Mouse (Mus musculus) kidney, postnatal 25 days (tissue): Measurements from ENCODE around the gene Mei1.
A peak's percentile ranks its signal among the peaks of the same experiment; 100 is the strongest.

Source experiments
- DNase-seq, 2 experiments: peaks; one replicate each; pipeline ENCODE4 v3.0.0; 2021; ENCODE audit warnings: mixed read lengths in 2 of 2

Mei1 gene

DNA sequence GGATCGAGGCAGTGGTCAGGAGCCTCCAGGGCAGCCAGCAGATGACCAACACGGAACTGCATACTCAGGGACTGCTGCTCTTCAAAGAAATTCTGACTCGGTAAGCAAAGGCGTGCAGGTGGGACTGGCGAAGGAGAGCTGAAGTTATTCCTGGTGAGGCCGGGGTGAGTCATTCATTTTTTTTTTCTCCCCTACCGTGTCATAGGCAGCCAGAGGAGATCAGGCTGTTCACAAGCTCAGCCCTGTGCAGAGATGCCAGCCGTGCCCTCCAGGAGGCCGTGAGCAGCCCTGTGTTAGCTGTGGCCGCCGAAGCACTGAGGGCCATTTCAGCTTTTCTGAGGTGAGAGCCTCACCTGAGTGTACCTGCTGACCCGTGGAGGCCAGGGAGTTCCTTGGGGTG lies 16.3 kb downstream of the Mei1 start:
- no peak for DNase-seq

DNA sequence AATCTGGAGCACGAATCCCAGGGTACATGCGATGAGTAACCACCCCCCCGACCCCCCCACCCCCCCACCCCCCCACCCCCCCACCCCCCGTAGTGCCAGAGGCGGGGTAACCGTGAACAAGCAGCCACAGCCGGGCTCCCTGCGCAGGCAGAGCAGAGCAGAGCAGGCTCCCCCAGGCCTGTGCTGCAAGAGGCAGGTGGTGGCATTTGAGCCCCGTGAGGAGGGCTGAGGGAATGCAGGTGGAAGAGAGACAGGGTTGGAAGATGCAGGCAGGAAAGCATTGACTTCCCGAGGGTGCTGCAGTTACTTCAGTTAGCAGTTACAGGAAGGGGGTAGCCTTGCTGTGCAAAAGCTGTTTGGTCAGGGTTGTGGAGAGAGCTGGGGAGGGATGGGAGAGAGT lies 17.5 kb downstream of the Mei1 start:
- DNase-seq = no peak

GRCm38 (mm10) chr15:82091061-82091460 lies 21.3 kb downstream of the Mei1 start:
- DNase-seq = no peak

DNA sequence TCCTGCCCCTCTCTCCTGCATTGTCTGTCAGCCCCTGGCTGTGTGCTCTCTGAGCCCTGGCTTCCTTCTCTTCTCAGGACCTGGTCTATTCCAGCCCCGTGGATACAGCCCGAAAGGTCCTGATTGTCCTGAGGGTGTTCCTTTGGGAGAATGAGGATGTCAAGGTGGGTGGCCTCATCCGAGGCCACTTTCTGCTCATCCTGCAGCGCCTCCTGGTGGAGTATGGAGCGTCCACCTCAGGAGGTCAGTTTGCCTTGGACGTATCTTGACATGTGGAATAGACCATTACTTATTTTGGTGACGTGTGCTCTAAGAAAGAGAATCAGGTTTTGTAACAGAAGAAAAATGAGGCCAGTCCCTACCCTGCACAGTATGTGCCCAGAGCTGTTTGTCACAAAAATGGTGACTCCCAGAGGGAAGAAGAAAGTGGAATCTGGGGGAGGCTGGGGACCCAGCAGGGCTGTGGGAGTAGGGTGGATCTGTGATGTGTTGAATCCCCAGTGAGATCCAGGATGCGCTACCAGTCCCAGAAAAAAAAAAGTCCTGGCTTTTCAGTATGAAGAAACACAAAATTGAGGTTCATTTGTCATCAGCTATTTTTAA lies 37.3 kb downstream of the Mei1 start:
- peak; percentile 46 to 72 for DNase-seq

DNA sequence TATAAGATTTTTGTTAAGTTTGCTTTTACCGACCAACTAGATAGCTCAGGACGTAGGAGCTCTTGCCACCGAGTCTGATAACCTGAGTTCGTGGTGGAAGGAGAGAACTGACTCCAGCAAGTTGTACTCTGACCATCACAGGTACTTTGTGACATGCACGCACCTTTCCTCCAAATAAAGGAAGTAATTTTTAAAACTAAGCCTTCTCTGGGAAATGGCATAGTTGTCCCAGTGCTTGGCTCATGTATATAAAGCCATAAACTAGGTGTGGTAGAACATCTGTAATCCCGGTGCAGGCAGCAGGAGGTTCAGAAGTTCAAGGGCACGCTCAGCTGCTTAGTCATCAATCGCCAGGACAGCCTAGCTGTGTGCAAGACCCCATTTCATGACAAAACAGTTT lies 50.7 kb downstream of the Mei1 start:
- DNase-seq = no peak

GRCm38 (mm10) chr15:82126690-82127089 lies 56.9 kb downstream of the Mei1 start:
- DNase-seq = peak in 1 of 2 experiments; percentile 6

- DNase-seq = peak; percentile 96 to 97
Observed at GRCm38 (mm10) chr15:82127426-82128374, 57.9 kb downstream of the Mei1 start, which contains the start of gene Ccdc134. Gene Ccdc134 (plus strand): TSS chr15:82127922.

DNA sequence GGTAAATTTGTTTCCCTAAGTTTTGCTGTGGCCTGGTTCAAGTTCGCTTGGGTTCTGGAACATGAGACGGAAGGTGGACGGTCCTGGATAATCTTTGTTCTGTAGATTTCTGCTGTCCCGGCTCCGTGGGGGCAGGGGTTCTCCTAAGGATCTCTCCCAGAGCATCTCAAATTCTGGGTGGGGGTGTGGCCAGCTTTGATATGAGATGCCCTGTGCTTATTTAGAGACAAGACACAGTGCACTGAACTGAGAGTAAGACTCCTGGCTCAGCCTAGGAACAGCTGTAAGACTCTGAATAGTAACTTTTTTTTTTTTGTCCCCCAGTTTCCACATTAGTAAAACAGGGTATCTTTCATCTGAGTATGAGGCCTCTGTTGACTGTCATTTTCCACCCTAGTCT lies 58.6 kb downstream of the Mei1 start:
- peak in 1 of 2 experiments; percentile 25 for DNase-seq

DNA sequence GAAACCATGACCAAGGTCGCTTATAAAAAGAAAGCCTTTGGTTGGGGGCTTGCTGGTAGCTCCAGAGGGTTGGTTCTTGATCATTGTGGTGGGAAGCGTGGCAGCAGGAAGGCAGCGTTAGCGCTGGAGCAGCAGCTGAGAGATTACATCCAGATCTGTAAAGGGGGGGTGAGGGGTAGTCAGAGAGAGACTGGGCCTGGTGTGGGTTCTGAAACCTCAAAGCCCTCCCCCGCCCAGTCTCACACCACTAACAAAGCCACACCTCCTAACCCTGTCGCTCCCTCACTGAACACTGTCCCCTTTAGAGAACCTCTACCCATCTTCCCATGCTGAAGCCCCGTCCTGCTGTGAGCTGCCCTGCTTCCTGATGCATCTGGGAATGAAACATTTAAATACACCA lies 60.8 kb downstream of the Mei1 start:
- DNase-seq = peak in 1 of 2 experiments; percentile 26

GRCm38 (mm10) chr15:82135372-82135771 lies 65.6 kb downstream of the Mei1 start:
- DNase-seq = peak in 1 of 2 experiments; percentile 18

GRCm38 (mm10) chr15:82138565-82138964 lies 68.8 kb downstream of the Mei1 start:
- peak; percentile 64 to 75 for DNase-seq

DNA sequence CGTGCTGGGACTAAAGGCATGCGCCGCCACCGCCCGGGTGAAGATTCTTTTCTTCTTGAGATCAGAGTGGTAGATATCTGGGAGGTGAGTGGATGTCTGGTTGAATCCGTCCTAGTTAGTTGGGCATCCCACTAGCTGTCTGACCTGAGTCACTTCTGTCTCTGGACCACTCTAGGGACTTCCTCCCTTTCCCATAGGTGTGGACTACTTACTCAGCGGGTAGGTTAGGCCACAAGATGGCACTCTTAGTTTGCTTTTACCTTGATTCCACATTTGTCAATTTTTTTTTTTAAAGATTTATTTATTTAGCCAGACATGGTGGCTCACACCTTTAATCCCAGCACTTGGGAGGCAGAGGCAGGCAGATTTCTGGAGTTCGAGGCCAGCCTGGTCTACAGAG lies 69.4 kb downstream of the Mei1 start:
- peak; percentile 25 to 38 for DNase-seq

DNA sequence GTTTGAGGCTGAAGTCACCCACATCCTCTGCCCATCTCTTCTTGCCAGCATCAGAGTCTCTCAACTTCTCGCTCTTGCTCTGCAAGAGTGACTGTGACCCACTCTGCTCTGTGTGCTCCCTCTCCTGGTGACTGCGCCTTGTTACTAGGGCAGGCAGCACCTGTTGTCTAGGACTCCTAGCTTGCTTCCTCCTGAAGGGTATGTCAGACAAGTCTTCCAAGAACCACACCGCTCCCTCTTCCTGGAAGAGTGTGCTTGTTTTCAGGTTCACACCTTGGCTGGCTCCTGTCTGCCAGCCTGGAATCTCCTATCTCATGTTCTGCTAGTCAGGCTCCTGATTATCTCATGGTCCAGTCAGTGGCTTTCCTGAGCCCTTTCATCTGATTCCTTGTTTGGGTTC lies 70.6 kb downstream of the Mei1 start:
- DNase-seq = no peak

- peak in 1 of 2 experiments; percentile 50 for DNase-seq
Observed at GRCm38 (mm10) chr15:82144157-82144556, 74.4 kb downstream of the Mei1 start.

- DNase-seq = no peak
Observed at GRCm38 (mm10) chr15:82145408-82145807, 75.6 kb downstream of the Mei1 start.

DNA sequence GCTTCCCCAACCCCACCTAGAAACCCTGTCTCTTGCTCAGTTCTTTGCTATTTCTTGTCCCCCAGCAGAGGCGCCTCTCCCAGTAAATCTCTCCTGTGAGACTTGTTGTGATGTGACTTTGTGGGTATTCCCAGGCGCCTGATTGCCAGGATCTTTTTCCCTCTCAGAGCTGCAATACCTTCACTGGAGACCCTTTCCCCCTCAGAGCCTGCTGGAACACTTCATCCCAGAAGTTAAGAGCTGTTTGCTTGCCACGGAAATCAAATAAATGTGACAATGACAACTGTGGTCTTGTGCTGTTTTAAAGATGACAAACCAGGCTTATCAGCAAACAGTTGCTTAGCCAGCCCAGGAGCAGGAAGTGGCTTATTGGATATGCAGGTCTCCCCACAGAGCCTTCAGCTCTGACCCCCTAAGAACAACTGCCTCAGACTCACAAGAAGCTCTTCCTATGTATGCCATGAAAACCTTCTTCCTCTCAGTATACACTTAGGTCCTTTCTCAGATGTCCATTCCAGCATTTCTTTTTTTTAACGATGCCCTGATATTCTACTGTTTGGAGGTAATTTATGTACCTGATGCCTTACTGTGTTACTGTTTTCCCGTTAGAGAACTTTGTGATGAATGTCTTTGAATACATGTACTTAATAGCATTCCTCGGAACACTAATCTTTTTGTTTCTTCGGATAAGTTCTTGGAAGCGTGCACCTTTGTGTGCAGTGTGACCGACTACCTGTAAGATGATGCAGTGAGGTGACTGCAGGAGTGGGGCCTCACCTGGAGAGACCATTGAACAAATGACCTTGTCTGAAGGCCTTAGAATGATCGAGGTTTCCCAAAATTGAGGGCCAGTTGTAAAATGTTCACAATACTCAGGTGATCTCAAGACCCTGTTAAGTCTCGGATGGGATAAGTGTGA lies 76.3 kb downstream of the Mei1 start:
- no peak for DNase-seq

DNA sequence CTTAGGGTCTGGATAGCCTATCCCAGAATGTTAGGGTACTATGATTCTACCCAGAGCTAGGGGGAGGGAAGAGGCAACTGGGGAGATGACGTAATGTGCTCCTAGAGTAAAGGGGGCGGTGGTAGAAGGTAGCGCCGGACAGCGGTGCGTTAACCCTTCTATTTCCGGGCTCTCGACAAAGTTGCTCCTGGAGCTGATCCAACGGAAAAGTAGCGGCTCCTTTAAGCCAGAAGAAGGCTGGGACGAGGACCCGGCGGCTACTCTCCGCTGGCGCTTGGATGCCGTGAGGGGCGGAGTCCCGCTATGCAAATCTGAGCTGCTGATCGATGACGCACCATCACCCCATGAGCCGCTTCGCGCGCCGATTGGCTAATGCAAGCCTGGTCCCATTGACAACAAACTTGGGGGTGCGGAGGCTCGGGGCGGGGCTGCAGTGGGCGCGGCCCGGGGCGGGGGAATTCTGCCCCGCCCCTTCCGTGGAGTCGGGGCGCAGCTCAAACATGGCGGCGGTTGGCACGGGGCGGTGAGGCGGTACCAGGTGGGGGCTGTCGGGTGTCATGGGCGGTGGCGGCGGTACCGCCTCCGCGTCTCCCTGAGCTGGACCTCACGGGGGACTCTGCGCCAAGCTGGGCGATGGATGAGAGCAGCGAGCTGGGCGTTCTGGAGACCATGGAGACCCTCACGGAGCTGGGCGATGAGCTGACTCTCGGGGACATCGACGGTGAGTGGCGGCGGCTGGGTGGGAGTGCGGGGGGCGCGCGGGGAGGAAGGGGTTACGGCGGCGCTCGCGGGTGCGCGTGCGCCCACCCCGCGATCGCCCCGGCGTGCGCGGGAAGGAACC lies 77.2 kb downstream of the Mei1 start, which contains the start of gene Srebf2:
Gene Srebf2, plus strand, starts transcription at position 412 of the 841 bp plus-strand sequence.
- DNase-seq = peak; percentile 99 to 100

- peak; percentile 42 to 73 for DNase-seq
Observed at GRCm38 (mm10) chr15:82147611-82148111, 77.9 kb downstream of the Mei1 start.

GRCm38 (mm10) chr15:82148510-82148911 lies 78.7 kb downstream of the Mei1 start:
- DNase-seq = no peak

DNA sequence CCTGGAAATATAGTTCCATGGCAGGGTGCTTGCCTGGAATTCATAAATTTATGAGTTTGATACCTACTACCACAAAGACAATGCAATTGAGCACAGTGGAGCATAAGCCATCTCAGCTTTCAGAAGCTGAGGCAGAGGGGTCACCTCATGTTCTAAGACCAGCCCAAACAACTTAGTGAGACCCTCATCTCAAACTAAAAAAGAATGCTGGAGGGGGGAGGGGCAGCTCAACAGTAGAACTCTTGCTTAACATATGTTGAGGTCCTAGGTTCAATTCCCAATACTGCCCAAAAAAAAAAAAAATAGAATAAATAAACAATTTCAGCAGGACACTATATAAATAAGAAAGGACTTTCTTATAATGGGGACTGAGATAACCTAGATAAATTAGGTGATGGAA lies 80.2 kb downstream of the Mei1 start:
- DNase-seq = no peak

GRCm38 (mm10) chr15:82151176-82151575 lies 81.4 kb downstream of the Mei1 start:
- DNase-seq = no peak

GRCm38 (mm10) chr15:82152022-82152421 lies 82.2 kb downstream of the Mei1 start:
- no peak for DNase-seq
